Mouse (Mus musculus) urinary bladder, postnatal 36 days (tissue): Measurements from ENCODE around the gene Cmip.

ENCODE experiments used
- DNase-seq, 2 experiments: peaks; one replicate each; pipeline ENCODE4 v3.0.0; 2022; ENCODE audit warnings: low spot score in 2 of 2, mixed read lengths in 1 of 2

Cmip gene

GRCm38 (mm10) chr8:117257029-117257820 is at the start of gene Cmip:
Gene Cmip, plus strand, starts transcription at chr8:117257064.
- peak in 1 of 2 experiments; percentile 20 for DNase-seq

GRCm38 (mm10) chr8:117209150-117209549 is 47.7 kb upstream of the Cmip start:
- DNase-seq, result no peak

DNA sequence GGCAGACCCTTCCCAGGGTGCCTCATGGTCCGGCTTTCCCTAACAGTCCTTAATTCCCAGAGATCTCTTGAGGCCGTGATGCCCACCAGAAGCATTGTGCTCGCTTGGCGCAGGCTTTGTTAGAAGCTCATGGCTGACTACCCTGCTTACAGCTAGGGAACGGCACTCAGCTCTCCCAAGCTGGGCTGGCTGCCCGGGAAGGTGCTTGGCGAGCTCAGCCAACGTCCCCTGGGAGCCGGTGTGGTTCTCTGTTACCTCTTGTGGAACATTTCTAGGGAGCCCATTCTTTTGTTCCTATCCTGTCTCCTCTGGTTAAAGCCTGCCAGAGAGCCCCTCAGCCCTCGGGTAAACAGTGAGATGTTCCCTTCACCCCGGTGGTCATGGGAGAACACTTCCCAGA is 44.8 kb upstream of the Cmip start:
- DNase-seq, result peak in 1 of 2 experiments; percentile 21

DNA sequence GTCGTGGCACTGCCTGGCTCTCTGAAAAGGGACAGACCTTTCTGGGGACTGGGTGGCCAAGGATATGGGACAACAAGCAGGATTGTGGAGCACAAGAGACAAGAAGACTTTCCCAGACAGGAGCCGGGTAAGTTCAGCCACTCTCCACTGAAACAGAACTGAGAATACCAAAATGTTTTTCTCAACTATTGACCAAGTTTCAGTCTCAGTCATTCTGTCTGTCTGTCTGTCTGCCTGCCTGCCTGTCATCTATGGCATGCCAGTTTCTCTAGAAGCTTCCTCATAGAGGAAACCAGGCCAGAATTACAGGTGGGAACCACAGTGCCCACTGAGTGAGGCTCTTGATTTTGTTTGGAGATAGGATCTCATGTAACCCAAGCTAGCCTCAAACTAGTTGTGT is 39.1 kb upstream of the Cmip start:
- no peak for DNase-seq

- no peak for DNase-seq
Measured at GRCm38 (mm10) chr8:117222396-117222795, 34.5 kb upstream of the Cmip start.

GRCm38 (mm10) chr8:117224630-117225029 is 32.2 kb upstream of the Cmip start:
- peak; percentile 85 to 87 for DNase-seq

DNA sequence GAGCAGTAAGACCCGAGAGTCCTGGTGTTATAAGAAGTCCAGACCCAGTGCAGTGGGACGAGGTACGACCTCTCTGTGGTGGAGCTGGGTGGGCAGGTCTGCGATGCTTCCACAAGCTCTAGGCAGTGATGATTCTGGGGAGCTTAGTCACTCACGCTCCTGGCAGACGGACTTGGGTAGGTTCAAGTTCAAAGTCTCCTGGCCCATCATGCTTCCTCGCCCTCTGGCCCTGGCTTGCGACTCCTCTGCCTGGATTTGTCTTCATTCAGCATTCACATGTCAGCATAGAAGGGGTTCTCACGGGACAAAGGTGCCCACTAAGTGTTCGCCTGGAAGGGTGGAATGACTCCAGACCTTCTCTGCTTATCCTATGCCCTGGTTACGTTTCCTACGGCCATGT is 30.6 kb upstream of the Cmip start:
- no peak for DNase-seq

GRCm38 (mm10) chr8:117227339-117227738 is 29.5 kb upstream of the Cmip start:
- DNase-seq, result no peak

GRCm38 (mm10) chr8:117233199-117233598 is 23.7 kb upstream of the Cmip start:
- no peak for DNase-seq

DNA sequence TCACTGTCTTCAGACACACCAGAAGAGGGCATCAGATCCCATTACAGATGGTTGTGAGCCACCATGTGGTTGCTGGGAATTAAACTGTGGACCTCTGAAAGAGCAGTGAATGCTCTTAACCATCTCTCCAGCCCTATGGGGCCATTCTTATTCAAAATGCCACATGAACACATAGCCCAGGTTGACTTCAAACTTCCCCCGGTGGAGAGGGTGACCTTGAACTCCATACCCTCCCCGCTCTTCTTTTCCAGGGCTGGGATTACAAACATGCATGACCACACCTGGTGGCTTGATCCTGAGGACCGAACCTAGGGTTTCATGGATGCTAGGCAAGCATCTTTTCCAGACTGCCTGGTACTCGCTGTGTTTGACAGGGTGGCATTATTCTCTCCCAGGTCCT is 20.3 kb upstream of the Cmip start:
- no peak for DNase-seq

DNA sequence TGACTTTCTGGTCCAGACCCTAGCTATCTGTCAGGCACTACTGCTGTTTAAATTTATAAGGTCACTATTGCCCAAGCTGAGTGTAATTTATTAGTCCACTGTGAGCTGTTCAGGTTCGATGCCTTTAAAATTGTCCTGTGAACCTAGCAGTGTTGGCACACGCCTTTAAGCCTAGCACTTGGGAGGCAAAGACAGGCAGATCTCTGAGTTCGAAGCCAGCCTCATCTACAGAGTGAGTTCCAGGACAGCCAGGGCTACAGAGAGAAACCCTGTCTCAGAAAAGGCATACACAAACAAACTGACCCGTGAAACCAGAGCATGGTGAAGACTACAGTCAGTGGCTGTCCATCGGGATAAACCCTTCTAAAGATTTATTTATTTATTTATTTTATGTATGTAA is 16.5 kb upstream of the Cmip start:
- DNase-seq, result no peak

GRCm38 (mm10) chr8:117240841-117241494 is 15.9 kb upstream of the Cmip start:
- DNase-seq, result no peak

DNA sequence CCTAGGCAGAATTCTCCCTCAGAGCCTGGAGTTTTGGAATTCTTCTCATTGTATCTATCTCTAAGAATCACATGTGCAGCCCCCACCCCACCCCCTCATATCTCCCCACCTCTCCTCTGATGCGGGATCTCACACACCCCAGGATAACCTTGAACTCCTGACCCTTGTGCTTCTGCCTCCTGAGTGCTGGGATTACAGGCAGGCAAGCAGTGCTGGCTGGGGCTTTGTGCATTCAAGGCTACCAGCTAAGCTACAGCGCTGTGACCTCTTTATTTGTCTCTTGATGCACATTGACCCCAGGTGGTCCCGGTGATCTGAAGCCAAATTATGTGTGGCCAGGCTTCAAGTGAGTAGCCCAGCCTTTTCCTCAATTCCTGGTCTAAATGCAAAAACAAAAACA is 15.0 kb upstream of the Cmip start:
- DNase-seq, result no peak

DNA sequence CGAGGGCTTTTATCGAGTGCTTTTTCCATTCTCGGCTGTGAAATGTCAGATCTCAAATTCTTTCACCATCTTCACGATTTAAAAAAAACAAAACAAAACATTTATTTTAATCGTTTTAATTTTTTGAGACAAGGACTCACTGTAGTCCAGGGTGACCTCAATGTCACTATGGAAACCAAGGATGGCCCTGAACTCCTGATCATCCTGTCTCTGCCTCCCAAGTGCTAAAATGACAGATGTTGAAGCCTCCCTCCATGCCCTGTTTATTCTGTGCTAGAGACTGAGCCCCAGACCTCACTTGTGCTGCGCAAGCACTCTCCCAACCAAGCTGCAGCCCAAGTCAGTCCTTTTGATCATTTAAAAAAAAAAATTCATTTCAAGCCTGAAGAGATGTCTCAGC is 14.6 kb upstream of the Cmip start:
- no peak for DNase-seq

GRCm38 (mm10) chr8:117244601-117245000 is 12.3 kb upstream of the Cmip start:
- DNase-seq, result no peak

DNA sequence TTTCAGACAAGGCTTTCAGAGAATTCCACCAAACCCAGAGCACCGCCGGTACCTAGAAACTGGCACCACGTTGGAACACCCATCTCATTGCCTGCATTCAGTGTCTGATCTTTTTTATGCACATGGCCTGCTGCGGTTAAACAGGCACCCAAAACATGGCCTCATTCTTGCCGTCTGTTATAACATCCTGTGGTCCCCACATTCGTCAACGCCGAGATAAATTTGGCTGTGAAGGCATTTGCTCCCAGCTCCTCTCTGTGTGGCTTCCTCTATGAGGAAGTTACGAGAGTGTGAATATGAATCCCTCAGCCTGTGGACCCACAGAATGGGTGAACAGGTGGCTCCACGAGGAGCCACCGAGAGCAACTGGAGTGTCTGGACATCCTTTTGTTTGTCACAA is 8.5 kb upstream of the Cmip start:
- no peak for DNase-seq

DNA sequence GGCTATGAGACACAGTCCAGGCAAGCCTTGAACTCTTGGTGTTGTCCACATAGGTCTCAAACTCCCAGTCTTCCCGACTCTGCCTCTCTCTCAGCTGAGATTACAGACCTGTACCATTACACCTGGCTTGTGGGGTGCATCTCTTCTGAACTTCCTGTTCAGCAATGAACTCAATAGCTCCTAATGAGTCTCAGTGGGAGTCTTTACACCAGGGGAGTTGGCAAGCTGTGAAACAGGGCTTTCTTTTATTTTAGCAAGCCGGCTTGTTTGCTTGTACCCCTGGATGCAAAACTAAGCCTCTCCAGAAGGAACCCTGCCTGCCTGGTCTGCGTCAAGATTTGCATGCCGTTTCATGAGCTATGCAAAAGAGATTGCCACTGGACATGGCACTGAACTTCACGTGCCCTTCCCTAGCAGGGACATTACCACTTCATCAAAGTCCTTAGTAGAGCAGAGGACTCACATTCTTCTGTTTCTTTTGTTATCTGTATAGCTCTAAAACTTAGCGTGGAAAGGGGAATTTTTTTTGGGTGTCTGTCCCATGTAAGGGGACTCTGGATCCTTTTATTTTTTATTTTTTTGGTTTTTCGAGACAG is 5.7 kb upstream of the Cmip start:
- no peak for DNase-seq

- DNase-seq, result no peak
Measured at GRCm38 (mm10) chr8:117252650-117253049, 4.2 kb upstream of the Cmip start.

DNA sequence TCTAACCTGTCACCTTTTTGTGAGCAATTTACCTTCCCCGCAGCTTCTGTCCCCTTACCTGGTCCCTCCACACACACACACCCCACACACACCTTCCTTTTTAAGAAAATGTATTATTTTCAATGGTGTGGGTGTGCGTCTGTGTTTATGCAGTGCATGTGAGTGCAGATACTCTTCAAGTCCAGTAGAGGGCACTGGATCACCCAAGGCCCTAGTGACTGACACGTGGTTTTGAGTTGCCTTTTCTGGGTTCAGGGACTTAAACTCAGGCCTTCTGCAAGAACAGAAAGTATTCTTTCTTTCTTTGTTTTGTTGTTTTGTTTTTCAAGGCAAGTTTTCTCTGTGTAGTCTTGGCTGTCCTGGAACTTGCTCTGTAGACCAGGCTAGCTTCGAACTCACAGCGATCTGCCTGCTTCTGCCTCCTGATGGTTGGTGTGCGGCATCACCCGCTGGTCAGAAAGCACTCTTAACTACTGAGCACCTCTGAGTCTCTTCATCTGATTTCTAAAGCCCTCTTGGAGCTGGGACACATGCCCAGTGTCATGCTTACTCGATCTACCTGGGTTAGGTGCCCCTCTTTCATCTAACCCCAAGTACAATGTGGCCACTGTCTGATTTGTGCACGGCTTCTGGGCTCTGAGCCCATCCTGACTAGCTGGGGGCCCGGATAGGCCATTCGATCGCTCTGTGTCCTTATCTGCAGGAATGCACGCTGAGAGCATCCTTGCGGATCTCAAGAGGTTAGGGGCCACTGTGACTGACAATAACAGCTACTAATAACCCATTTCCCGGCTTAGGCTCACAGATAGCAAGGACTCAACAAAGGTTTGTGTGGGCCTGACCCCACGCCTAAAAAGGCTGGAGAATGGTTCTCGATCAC is 3.2 kb upstream of the Cmip start:
- DNase-seq, result no peak

- no peak for DNase-seq
Measured at GRCm38 (mm10) chr8:117254496-117254895, 2.4 kb upstream of the Cmip start.

DNA sequence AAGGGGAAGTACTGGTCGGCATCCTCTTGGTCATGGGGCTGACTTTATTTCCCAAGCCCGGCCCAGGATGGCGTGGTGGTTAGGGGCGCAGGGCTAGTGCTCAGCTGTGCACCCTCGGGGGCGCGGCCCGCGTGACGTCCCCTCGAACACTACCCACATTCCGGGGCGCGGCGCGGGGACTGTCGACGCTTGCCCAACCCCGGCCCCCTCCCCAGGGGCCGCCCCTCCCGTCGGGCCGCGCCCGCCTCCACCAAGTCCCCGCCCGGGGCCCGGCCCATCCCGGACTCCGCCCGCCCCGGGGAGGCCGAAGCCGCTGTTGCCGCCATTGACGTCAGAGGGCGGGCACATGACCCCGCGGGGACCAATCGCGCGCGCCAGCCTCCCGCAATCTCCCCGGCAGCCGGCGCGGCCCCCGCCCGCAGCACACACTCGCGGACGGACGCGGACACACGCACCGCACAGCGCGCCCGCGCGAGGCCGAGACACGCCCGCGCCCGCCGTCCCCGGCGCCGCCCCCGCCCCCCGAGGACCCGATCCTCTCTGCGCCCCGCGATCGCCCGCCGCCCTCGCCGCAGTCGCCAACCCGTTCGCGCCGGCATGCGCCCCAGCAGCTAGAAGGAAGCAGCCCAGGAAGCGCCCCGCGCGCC is 449 bp upstream of the Cmip start:
- DNase-seq, result peak; percentile 94 to 96
